Mouse (Mus musculus) granulocyte monocyte progenitor cell, adult 5-6 weeks (primary cell): Measurements from ENCODE around the gene Il6. TPM values are rescaled to one million over a fixed set of nuclear protein-coding genes. Genes with fewer than 3 reads are reported as not detected.
"Not testable (repeated sequence)": the region's sequence is repeated elsewhere in the genome, so short reads cannot be mapped to it uniquely, and the experiment has no call there.

Experiments used
- ATAC-seq: replicated peaks from 2 replicates; pipeline ENCODE4 v1.8.0; 2016; ENCODE audit warnings: mild to moderate bottlenecking, moderate TSS enrichment, inconsistent platforms; ENCODE audit not compliant: poor library complexity, severe bottlenecking
- total RNA-seq, 2 experiments: library from RNA; stranded (forward) in 1 of 2; stranded (reverse) in 1 of 2; fragments of 200-712, 200-1000 nt in 1 of 2; fragments of >200 nt in 1 of 2; fragmentation: Nextera tagmentation in 1 of 2; gene quantifications; 2 replicates each; pipeline ENCODE4 v1.2.3; 2014 to 2017

The Il6 gene
- total RNA-seq (2014; fragmentation: Nextera tagmentation) (0.96 and 10.4 TPM in 2 replicates), total RNA-seq (2017) (0.39 and 2.6 TPM in 2 replicates)

DNA sequence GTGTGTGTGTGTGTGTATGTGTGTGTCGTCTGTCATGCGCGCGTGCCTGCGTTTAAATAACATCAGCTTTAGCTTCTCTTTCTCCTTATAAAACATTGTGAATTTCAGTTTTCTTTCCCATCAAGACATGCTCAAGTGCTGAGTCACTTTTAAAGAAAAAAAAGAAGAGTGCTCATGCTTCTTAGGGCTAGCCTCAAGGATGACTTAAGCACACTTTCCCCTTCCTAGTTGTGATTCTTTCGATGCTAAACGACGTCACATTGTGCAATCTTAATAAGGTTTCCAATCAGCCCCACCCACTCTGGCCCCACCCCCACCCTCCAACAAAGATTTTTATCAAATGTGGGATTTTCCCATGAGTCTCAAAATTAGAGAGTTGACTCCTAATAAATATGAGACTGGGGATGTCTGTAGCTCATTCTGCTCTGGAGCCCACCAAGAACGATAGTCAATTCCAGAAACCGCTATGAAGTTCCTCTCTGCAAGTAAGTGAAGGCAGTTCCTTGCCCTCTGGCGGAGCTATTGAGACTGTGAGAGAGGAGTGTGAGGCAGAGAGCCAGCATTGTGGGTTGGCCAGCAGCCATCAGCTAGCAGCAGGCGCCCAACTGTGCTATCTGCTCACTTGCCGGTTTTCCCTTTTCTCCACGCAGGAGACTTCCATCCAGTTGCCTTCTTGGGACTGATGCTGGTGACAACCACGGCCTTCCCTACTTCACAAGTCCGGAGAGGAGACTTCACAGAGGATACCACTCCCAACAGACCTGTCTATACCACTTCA is at the start of gene Il6:
Gene Il6 (plus strand): TSS at position 389 of the 778 bp plus-strand sequence.
- peak; percentile 80 for ATAC-seq

DNA sequence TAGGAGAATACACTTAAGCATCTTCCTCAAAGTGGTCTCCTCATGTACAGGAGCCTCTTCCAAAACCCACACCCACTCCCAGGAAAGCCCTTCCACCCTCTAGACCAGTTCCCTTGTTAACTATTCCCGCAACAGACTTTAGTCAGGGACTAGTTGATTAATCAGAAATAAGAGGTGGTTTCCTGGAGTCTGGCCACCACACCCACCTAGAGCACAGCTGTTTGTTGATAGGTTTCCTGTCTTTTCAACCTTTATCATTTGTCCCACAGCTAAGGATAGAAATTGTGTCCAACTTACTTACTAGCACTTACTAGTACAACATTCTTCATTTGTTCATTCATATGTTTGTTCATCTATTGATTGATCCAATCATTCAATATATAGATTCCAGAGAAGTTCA is 49.4 kb upstream of the Il6 start:
- ATAC-seq, result no peak

DNA sequence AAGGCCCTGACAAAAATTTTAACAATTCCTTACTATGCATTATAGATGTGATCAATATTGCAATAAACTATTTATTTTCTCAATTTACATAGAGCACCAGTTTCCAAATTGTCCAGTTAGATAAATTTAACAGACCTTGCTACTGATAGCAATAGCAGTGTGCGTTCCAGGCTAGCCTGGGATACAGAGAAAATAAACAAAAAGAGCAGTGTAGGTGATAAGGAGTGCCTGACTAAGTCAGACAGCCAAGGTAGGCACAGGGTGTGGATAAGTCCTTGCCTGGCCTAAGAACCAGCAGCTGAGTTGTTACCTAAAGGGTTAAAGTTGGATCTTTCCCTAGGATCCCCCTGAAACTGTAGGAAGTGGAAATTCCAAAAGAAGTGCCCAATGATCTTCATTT is 42.7 kb upstream of the Il6 start:
- no peak for ATAC-seq

DNA sequence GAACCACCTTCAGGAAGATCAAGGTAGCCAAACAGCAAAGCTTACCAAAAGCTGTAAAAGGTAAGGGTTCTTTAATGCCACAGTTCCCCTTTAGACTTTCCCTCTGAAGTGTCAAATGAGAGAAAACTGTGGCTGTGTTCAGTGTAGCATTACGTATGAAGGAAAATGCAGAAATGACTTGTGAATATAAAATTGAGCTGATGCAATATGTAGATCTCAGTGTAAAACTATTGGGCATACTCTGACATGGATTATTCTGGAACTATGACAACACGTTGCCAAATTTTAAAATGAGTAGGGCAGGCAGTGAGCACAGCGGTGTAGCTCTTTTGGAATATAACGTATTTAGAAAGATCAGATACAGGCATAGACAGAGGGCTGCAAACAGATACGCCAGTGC is 40.1 kb upstream of the Il6 start:
- peak; percentile 68 for ATAC-seq

DNA sequence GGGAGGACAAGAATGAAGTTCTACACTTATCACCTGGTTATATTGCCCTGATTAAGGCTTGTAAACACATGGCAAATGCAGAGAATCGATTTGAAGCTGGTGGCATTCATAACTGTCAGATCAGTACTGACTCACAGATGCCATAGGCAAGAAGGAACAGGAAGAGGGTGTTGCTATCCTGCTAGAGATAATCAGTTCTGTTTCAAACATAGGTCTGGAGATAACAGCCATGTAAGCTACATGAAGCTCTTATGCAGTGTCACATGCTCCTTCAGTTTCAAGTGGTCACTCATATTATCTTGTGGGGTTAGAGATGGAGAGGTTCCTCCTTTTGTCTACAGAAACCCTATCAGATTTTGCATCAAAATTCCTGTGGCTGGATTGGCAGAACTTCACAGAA is 39.4 kb upstream of the Il6 start:
- peak; percentile 53 for ATAC-seq

DNA sequence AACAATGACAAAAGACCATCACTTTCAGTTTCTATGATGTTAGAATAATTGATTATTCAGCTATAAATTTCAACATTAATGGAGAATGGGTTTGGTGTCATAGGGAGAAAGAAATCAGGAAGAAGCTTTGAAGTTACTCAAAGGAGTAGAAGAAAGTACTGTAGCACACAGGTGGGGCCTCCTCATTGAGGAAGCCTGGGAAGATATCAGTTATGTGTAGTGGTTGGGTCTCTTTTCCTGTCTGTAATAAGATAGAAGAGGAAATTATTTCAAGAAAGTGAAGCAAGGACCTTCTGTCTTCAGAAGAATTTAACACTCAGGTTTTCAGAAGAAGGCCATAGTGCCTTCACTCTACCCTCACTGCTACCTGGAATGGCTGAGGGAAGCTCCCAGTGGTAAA is 38.8 kb upstream of the Il6 start:
- peak; percentile 30; the same call in 1 of the 2 replicates for ATAC-seq

DNA sequence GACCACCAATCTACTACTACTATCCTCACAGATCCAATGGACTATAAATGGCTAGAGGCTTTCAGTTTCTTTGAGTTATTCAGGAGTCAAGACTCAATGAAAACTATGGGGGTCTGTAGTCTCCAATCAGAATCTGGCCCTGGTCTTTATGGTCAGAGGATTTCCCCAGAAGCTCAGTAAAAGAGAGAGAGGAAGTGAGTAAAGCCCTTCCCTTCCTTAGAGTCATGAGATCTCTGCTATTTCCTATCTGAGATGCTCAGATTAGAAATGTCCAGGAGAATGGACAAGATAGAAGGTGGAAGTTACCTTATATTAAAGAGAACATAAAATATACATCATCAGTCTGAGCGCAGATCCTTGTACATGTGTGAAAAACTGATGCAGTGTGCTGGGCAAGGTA is 19.3 kb upstream of the Il6 start:
- ATAC-seq, result peak; percentile 37

DNA sequence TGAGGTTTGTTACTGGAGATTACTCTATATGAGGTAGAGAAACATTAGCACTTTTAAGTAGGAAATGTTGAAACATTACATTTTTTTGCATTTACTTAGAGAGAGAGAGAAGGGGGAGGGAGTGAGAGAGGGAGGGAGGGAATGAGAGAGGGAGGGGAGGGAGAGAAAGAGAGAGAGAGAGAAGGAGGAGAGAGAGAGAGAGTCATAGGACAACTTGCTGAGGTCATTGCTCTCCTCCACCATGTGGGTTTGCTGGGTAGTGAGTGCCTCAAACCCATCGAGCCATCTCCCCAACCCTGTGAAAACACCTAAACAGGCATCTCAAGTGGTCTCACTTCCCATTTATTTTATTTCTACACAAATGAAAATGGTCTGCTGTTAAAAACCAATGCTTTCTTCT is 18.6 kb upstream of the Il6 start:
- ATAC-seq, result no peak

DNA sequence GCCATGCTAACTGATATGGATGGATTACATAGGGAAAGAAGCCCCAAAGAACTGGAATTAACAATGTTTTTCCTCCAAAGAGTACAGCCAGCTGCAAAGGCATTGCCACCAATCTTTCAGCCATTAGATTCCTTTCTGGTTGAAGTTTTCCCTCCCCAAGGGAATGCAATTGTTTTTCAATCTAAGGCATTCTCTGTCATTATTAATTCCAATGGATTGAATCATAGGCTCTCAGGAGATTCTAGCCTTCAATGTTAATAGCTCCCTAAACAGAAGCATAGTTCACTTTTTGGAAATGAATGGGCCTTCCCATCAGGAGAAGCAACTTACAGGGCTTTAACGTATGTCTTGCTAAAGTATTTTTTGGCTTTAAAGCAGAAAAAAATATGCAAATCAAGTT is 15.6 kb upstream of the Il6 start:
- ATAC-seq, result no peak

DNA sequence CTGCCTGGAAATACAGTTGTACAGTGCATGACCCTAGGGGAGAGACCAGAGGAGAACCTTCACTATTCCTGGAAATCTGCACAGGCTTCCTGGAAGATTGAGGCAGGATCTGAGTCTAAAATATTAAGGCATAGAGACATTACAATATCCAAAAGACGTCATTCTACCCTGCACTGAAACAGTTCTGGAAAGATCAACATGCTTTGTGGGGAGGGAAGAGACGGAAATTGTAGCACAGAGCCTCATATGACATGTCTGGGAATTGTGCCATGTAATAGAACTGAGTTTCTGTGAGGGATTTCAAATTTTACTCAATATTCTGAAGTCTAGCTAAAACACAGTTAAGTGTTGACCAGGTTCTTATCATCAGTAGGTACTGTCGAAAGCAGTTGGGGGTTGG is 12.0 kb upstream of the Il6 start:
- no peak for ATAC-seq

DNA sequence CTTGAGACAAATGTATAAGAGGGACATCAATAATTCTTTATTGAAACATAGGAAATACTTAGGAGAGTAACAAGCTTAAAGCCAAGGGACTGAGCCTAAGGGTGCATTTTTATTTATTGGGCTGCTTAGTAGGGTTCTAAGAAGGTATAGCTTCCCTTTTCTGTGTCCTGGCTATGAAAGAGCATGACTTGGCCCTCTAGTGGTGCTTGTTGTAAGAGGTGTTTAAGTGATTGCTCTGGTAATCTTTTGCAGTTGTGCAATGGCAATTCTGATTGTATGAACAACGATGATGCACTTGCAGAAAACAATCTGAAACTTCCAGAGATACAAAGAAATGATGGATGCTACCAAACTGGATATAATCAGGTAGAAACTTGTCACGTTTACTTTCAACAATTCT is 1.7 kb downstream of the Il6 start:
- ATAC-seq, result peak; percentile 77

DNA sequence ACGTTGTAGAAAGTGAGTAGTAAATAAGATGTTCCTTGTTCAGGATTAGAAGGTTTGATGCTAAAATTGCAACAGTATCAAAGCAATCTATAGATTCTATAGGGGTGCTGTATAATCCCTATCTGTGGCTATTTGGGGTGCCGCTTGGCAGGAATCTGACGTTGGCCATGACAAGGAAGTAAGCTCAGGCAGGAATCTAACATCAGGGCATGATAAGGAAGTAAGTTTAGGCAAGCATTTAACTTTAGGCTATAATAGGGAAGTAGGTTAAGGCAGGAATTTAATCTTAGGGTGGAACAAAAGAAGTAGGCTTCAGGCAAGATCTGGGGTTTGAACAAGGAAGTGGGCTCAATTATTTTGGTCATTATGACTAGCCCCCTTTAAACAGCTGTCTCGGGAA is 22.9 kb downstream of the Il6 start:
- peak; percentile 42 for ATAC-seq

DNA sequence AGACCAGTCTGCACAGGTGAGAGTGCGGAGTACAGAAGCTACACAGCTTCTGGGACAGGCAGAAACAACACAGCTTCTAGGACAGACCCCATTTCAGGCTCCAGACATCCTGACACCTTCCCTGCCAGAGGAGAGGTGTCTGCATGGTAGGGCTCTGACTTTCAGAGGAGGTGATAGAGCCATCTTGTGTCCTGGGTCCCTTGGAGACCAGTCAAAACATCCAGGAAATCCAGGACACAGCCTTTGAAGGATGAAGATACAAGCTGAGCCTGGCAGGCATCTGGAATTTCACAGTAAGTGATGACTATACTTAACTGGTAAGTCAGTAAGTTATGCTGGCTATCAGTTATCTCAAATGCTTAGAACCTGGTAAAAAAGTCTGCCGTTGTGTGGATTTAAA is 24.2 kb downstream of the Il6 start:
- not testable (repeated sequence) for ATAC-seq

DNA sequence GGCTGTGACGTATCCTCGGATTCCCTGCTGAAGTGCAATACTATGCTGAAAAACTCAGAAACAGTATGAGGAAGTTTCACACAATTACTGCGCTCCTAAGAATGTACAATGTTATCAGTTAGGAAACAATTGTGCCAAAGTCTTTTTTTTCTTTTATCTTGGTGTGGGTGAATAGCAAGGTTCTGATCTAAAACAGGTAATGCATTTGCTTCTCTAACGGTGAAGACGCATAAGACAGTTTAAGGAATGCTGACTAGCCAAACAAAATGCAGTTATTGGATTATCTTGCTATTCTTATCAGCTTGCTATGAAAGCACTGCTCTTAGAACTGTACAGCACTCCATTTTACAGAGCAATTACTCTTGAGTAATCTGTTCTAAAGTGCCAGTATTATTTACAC is 26.4 kb downstream of the Il6 start:
- ATAC-seq, result not testable (repeated sequence)

DNA sequence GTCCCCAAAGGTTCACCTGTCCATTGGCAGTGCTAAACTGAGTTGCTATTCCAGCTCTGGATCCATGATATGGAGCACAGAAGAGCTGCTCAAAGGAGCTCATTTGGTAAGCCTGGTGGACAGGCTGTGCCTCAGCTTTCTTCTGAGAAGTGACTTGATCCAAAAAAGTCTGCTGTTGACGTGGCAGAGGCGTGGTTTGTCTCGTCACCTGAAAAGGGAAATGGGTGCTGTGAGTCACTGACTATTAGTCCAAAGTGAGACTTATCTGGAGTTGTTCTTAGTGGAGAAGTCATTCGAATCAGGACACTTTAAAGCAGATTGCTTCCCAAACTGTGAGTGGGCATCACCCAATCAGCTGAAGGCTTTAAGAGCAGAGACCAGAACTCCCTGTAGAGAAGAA is 26.9 kb downstream of the Il6 start:
- ATAC-seq, result peak; percentile 85

DNA sequence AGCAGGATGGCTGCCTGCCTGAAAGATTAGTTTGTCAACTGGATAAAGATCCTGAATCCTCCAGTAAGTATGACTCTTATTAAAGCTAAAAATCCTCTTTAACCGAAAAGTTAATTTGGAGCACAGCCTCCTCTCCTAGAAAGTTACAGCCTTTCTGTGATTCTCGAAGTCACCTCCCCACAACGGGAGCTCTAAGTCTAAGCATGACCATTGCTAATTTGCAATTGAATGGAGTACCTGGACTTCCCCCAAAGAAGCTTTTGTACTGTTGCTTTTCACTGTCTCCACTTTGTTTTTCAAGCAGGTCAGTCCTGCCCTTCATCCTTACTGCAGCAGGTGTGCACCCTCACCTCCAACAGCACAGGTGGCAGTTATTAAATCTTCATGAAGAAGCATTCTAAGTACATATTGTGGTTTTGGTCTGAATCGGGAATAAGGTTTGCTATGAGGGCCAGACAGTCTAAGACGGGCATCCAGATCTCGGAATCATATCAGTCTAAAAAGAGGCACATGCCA is 45.4 kb downstream of the Il6 start:
- ATAC-seq, result no peak

DNA sequence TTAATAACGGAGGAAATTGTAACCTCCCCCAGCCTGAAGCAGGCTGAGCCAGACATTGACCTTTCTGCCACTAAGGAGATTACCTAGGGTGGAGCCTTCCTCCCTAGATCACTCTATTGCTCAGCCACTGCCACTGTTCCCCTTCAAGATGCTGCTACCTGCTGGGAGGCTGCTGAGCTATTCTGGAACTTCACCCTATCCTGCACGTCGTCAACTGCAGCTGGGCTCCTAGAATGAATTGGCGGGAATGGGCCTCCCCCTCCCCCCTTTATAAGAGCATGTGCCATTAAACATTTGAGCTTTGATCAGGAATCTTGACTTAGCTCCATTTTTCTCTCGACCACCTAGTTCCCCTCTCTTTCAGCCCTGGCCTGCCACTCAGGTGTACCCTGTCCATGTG is 46.7 kb downstream of the Il6 start:
- ATAC-seq, result not testable (repeated sequence)

DNA sequence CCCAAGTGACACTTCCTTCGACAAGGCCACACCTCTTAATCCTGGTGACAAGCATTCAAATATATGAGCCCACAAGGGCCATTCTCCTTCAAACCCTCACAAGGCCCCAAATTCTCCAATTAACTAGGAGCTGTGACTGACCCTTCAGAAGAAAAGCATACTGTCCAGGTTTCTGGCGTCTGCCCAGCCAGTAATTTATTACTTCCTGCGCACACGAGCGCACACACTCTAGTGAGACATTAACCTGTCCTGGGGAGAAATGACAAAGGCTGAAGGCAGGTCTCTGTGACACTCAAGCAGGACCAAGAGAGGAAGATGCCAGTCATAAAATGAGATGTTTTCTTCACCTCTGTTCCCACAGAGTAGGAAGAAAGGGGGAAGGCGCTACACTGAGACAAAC is 54.8 kb downstream of the Il6 start:
- no peak for ATAC-seq
